Mouse (Mus musculus) WW6 (cell line): ENCODE measurements around the gene Mfsd9.
A peak's percentile ranks its signal among the peaks of the same experiment; 100 is the strongest.

ENCODE experiments used
- DNase-seq: peaks from one replicate; pipeline ENCODE4 v3.0.0-alpha.2; 2013; ENCODE audit warnings: low read depth, low spot score

Gene Mfsd9

DNA sequence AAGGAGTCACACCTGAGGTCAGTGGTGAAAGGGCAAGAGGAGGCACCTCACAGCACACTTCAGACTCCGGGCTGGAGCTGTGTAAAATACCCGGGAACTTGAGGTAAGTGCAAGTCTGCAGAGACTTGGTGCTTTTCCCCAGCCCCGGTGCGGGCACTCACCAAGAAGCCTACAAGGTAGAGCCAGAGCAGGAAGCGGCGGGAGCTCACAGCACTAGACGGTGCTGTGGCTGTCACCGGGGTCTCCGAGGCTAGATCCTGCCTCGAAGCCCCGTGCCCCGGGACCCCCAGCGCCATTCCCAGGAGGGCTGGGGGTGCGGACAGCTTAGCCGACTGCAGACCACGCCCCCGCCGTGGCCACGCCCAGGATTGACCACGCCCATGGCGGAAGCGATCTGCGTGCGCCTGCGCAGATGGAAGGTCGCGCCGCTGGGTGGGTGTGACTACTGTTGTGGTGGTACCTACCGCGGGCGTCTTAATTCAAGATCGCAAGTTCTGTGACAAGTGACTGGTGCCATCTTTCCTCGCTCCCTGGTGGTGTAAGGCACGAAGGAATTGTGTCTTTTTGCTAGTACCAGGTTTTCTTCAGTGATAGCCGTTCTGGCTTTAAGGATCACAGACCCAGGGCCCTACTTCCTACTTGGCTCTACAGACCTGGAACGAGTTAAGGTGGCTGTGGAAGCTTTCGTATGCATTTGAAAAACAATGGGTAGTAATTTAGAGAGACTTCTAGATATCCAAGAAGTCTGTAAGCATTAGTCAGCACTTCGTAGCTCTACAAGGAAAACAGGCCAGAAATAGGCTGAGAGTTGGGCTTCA, at the start of gene Mfsd9:
Gene Mfsd9 (minus strand): TSS at position 364 of the 818 bp plus-strand sequence.
- DNase-seq: peak; percentile 52

GRCm38 (mm10) chr1:40835468-40835867, 45.0 kb upstream of the Mfsd9 start:
- DNase-seq: no peak

GRCm38 (mm10) chr1:40830712-40831507, 40.4 kb upstream of the Mfsd9 start:
- DNase-seq: no peak

- DNase-seq: no peak
These were observed 38.9 kb upstream of the Mfsd9 start for GRCm38 (mm10) chr1:40829213-40829914.

- no peak for DNase-seq
These were observed 35.3 kb upstream of the Mfsd9 start for GRCm38 (mm10) chr1:40825826-40826225.

DNA sequence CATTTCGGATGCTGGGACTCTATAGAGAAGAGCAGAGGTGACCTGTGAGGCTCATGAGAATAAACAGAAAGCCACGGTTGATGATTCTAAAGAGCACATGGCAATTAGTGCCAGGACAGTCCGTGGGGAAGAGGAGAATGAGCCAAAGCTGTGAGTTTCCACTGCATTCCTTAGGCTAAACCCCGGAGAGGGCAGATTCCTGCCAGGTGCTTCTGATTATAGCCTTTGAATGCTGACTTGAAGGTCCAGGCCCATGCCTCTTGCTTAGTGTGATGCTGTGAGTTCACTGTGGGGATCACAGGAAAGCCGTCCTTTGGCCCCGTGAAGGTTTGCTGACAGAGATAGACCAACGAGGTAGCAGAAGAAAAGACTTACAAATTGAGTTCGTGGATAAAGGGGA, 34.4 kb upstream of the Mfsd9 start:
- no peak for DNase-seq

DNA sequence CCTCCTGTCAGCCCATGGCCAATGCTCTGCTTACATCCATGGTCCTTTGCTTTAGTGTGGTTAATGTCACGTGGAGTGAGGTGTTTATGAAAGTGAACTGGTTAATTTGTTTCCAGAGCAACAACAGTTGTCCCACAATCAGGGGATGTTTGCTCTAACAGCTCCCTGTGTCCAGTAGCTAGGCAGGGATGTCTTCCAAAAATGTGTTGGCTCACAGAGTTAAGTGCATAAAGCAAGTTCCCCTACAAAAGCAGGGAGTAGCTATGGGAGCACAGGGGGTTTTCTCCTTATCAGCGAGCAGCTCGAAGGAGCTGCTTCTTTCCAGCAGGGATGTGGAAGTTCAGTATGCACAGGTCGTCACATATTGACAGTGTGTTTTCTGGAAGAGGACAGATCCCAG, 34.0 kb upstream of the Mfsd9 start:
- no peak for DNase-seq

- DNase-seq: no peak
These were observed 24.8 kb upstream of the Mfsd9 start for GRCm38 (mm10) chr1:40815071-40815845.

DNA sequence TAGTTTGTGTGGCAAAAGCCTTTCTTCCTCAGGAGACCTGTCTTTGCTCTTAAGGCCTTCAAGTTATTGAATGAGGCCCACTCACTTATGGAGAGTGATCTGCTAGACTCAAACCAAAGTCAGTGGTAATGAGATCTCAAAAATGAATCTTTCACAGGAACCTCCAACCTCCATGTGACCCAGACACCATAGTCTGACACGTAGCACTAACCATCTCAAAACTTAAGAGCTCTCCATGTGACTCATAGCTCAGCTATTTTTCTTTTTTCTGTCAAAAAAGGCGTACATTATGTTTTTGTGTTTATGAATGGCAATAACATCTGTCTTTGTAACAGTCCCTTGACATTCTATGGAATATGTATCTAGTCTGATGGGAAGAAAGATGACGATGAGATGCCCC, 18.2 kb upstream of the Mfsd9 start:
- no peak for DNase-seq

- no peak for DNase-seq
These were observed 15.4 kb upstream of the Mfsd9 start for GRCm38 (mm10) chr1:40805891-40806290.

GRCm38 (mm10) chr1:40805351-40805750, 14.9 kb upstream of the Mfsd9 start, which contains the start of gene Tmem182:
TSS of gene Tmem182 (plus strand) at chr1:40805601.
- no peak for DNase-seq

DNA sequence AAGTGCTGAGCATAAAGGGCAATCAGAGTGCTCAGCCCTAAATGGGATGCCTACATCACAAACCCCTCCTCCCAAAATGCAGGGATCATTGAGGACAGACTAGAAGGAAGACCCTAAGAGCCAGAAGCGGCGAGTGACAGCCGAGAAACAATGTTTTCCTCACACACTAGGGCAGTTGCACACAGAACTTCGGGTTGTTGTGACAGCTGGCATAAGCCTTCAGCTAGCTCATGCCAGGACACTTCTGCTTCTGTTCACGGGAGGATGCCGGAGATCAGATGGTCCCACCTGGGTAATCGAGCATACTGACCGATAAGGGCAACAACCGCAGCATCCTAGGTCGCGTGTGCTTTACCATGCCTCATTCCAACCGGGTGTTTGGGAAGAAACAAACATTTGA, 13.6 kb upstream of the Mfsd9 start:
- no peak for DNase-seq

- no peak for DNase-seq
These were observed 12.3 kb upstream of the Mfsd9 start for GRCm38 (mm10) chr1:40802759-40803158.

- DNase-seq: no peak
These were observed 10.4 kb upstream of the Mfsd9 start for GRCm38 (mm10) chr1:40800908-40801307.

DNA sequence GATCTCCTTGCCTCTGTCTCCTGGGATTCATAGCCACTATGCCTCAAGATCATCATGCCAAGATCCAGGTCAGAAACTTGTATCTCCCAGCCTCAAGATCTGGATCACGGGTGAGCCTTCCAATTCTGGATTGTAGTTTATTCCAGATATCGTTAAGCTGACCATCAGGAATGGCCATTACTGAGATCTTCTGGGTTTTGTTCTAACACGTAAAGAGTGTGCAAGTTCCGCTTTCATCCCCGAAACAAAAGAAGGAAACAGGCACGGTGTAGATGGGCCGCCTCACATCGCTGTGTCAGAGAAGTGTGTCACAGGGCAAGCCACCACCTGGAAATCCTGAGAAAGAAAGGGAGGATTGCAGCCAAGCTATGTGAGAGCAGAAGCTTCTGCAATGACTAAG, 8.6 kb upstream of the Mfsd9 start:
- DNase-seq: no peak

DNA sequence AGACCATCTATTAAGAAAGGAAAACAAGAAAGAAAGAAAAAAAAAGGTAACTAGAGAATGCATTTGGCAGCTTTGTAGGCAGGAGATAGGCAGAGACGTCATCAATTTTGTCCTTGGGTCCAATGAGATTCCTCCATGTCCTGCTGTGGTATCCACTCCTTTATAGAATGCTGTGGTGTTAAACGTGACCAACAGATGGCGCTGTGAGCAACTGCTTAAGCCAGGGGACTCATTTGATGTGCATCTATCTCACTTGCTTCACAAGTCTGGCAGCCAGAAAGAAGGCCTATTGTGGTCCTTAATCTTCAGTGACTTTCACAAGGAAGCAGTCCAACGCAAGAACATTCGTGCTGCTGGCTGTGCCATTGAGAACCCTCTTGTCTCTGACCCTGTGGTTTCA, 6.9 kb upstream of the Mfsd9 start:
- DNase-seq: peak; percentile 43

- DNase-seq: no peak
These were observed 5.0 kb upstream of the Mfsd9 start for GRCm38 (mm10) chr1:40795508-40795907.

- no peak for DNase-seq
These were observed 737 bp downstream of the Mfsd9 start for GRCm38 (mm10) chr1:40789666-40790233.

- no peak for DNase-seq
These were observed 1.5 kb downstream of the Mfsd9 start for GRCm38 (mm10) chr1:40788956-40789355.

- DNase-seq: no peak
These were observed 4.5 kb downstream of the Mfsd9 start for GRCm38 (mm10) chr1:40785876-40786445.

GRCm38 (mm10) chr1:40784306-40784705, 6.2 kb downstream of the Mfsd9 start:
- DNase-seq: no peak
